Mouse (Mus musculus) ovary, adult 10 weeks (tissue): ENCODE results near the gene Xlr4a. TPM values are rescaled to one million over a fixed set of nuclear protein-coding genes. Genes with fewer than 3 reads are reported as not detected.

Experiments used
- polyA plus RNA-seq: library from polyadenylated mRNA; stranded (reverse); fragments of 350-450 nt; fragmentation: Illumina TruSeq; extraction: RNeasy Lipid Tissue Mini Kit (QIAGEN cat#74804); gene quantifications from one replicate; pipeline ENCODE4 v1.2.3, GENCODE M21; 2014

Gene Xlr4a
- 6.4 TPM for polyA plus RNA-seq

DNA sequence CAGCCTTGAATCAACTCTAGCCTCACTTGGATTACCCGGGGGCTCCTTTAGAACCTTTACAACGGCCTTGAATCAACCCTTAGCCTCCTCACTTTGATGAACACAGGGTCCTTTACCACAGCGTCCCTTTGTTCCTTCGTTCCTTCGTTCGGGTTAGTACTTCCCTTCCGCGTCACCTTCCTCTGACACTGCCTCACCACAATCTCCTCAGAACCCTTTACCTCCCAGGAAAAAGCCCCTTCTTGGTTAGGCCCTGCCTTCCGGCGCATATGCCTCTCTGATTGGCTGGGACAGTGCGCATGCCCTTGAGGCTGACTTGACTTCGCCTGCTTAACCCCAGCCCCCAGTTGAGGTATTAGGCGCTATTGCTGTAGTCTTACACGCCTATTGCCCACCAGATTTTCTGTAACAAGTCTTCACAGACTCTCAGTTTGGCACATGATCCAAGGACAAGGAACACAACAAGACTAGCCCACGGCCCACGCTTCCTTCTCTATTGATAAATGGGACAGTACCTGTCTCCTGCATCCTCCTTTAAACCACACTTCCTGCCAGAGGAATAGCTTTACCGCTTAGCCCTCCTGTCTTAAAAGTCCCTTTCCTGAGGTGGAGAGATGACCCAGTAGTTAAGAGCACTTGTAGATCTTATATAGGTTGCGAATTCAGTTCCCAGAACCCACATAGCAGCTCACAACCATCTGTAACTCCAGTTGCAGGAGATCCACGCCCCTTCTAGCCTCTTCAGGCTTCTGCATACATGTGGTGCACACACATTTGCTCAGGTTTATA is at the start of gene Xlr4a:
Gene Xlr4a, minus strand, starts transcription at position 212 of the 789 bp plus-strand sequence.

DNA sequence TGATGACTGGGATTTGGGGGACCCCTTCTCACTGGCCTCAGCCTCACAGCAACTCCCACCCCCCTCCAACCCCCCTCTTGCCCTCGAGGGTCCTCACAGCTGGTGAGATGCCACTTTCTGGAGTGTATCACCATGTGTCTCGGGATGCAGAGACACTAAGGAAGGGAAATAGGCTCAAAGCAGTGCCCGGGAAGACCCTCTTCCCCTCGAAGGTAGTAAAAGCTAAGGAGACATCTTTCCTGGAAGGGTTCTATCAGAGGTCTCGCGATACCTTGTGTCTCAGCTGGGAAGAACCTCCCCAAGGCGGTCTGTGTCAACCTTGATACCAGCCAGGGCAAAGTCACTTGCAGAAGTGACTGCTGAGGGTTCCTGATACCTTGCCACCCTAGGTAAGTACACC is 34.5 kb upstream of the Xlr4a start, which contains the start of gene Gm14685:
Gene Gm14685, plus strand, starts transcription at position 301 of the 400 bp plus-strand sequence.

DNA sequence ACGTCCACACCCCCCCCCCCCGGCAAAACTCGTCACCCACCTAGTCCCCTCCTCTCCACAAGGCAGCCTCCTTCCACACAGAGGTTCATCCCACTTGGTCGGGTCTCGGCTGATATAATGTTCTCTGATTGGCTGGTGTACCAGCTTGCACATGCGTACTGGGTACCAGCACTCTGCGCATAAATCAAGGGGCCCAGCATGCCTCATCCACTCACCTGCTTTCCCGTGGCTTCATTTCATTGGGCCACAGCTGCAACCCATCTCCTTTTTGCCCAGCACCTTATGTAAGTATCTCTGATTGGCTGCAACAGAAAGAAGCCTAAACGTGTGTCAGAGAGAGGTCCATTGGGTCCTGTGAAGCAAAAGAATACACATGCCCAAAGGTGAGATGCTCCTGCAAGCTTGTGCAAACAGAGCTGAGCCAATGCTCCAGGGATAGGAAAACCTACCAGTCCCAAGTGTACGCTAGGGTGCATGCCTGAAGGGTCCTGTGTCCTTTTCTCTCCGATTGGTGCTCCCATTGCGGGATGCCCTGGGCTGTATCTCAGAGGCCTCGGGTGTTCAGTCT is 14.7 kb upstream of the Xlr4a start, which contains the start of gene Xlr3a:
Gene Xlr3a, minus strand, starts transcription at position 155 of the 568 bp plus-strand sequence.

DNA sequence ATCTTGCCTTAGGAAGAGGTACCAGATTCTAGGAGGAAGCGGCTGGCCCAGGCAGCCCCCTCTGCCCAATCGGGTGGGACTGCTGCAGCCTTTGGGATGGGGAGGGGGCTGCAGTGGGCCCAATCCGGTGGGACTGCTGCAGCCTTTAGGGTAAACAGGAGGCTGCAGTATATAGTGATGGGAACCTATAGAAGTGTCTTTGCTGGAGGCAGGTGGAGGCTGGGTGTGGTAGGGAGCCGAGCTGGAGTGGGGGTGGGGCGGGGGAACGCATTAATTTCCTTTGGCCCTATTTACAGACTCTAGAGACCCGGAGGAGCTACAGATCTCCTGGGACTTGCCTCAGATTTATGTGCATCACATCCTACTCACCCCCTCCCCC is 17.9 kb downstream of the Xlr4a start, which contains the start of gene Pnma3:
Gene Pnma3, plus strand, starts transcription at position 373 of the 379 bp plus-strand sequence.

DNA sequence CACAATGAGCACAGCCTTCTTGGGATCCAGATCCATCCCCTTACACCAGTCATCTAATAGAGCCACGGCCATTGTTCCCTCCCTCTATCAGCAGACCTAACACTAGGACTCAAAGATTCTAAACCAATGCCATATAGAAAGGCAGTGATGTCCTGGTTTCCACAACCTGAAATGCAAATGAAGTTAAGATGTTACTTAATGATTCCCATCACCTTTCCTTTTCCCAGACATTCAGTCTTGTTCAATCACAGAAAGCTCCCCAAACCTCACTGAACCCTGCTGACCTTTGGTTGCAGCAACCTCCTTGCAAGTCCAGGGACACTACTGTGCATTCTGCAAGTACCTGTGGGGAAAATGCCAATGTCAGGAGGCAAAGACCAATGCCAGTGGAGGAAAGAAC is 45.3 kb downstream of the Xlr4a start, which contains the start of gene Pnma5:
Gene Pnma5, minus strand, starts transcription at position 101 of the 400 bp plus-strand sequence.

Other genes starting within 250 kb of the Xlr4a start
- 300 TPM for gene Cetn2, start 164.1 kb downstream of the Xlr4a start, polyA plus RNA-seq
- gene Nsdhl, start 163.9 kb downstream of the Xlr4a start, polyA plus RNA-seq = 47.3 TPM
- gene Zfp185, start 95.1 kb downstream of the Xlr4a start, polyA plus RNA-seq = 31.2 TPM
- gene Pnma5, start 45.4 kb downstream of the Xlr4a start, polyA plus RNA-seq = 0.54 TPM
- not detected for gene Pnma3, start 17.7 kb downstream of the Xlr4a start, polyA plus RNA-seq
- gene Xlr3a, start 14.6 kb upstream of the Xlr4a start, polyA plus RNA-seq = 26.1 TPM
- not detected for gene Gm14685, start 34.6 kb upstream of the Xlr4a start, polyA plus RNA-seq
- gene Xlr5b, start 66.3 kb upstream of the Xlr4a start, polyA plus RNA-seq = 4.0 TPM
- gene DXBay18, start 67.0 kb upstream of the Xlr4a start, polyA plus RNA-seq = not detected
- gene Spin2d, start 94.5 kb upstream of the Xlr4a start, polyA plus RNA-seq = not detected
- 5.8 TPM for gene Xlr3b, start 109.7 kb upstream of the Xlr4a start, polyA plus RNA-seq
- gene Xlr4b, start 131.9 kb upstream of the Xlr4a start, polyA plus RNA-seq = 6.4 TPM
- 7.2 TPM for gene F8a, start 145.8 kb upstream of the Xlr4a start, polyA plus RNA-seq
- gene Xlr4c, start 160.7 kb upstream of the Xlr4a start, polyA plus RNA-seq = 9.4 TPM
- 2.1 TPM for gene Xlr3c, start 182.9 kb upstream of the Xlr4a start, polyA plus RNA-seq
- 0.88 TPM for gene Xlr5a, start 210.5 kb upstream of the Xlr4a start, polyA plus RNA-seq
- gene Xlr5c, start 210.5 kb upstream of the Xlr4a start, polyA plus RNA-seq = 0.83 TPM